Mouse (Mus musculus) thymus, postnatal 36 days (tissue): Measurements from ENCODE around the gene Mapk8.

Experiments used
- DNase-seq, 2 experiments: peaks; one replicate each; pipeline ENCODE4 v3.0.0; 2022; ENCODE audit warnings: mixed read lengths in 2 of 2

Mapk8 gene

DNA sequence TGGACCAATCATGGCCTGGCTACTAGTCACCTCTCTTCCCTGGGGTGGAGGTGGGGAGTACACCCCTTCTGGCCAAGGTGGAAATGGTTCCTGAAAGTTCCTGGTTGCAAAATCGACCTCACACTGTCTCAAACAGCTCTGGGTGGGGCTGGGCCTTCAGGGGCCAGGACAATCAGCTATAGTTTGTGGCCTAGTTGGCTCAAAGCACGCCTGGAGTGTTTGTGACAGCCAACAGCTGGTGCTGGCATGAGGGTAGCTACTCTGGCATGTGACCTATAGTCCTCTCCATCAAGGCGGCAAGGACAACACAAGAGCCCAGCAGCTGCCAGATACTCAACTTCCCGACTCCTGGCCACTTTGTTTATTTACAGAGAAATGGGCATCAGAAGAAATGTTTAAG lies 99.2 kb downstream of the Mapk8 start:
- DNase-seq: no peak

DNA sequence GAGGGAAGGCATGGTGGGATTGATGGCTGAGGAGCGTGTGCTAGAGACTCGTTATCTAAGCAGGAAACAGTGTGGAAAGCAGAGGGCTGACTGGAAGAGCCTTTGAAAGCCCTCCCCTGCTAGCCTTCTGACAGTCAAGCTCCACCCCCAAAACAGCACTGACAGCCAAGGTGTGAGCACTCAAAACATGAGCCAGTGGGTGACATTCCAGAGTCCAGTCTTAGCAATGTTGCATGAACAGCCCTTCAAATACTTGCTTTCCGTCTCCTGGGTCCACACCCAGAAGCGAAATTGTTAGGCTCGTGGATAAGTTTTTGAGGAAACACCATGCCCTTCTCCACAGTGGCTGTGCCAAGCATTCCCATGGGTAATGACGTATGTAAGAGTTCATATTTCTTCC lies 100.4 kb downstream of the Mapk8 start:
- DNase-seq: no peak

DNA sequence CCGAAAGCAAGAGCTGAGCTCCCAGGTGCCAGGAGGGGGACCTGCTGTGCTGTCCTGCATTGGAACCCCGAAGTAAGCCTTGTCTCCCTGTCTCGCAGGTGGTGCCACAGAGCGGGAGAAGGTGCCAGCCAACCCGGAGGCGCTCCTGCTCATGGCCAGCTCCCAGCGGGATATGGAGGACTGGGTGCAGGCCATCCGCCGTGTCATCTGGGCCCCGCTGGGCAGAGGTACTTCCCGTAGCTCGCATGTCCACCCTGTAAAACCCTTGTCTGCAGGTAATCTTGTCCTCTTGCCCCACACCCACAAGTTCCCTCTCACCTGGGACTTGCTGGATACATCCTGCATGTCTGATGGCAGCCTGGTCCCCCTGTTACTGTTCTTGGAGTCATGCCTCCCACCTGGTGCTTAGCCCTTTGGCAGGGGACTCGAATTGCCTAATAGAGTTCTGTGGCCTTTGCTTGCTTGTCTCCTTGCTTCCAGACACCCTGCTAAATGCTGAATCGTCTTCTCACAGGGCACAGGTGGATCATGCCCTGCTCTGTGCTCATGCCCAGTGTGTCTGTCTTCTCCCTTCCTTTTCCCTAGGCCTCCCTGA lies 103.7 kb downstream of the Mapk8 start:
- DNase-seq: no peak

DNA sequence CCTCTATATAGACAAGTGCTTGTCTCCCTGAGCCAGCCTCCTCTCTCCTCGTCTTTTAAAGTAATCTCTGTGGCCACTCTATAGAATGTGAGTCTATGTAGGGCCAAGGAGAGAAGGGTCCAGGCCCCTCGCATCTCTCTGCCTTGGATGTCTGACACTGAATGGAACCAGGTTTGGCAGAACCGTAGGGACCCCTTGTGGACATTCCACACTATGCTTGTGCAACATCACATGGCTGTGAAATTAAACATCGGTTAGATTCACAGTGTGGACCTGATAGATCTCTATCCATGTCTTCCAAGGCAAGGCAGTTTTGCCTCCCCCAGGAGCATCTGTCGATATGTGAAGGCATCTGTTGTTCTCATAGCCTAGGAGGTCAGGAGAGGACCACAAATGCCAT lies 108.3 kb downstream of the Mapk8 start:
- DNase-seq: no peak

DNA sequence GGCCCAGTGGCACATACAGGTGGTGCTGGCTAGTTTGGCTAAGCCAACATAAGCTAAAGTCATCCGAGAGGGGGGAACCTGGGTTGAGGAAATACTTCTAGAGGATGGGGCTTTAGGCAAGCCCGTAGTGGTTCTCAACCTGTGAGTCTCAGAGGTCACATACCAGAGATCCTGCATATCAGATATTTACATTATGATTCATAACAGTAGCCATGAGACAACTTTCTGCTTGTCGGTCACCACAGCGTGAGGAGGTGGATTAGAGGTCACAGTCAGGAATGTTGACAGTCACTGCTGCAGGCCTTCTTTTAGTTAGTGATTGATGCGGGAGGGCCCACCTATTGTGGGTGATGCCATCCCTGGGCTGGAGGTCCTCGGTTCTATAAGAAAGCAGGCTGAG lies 111.2 kb downstream of the Mapk8 start:
- DNase-seq: no peak

DNA sequence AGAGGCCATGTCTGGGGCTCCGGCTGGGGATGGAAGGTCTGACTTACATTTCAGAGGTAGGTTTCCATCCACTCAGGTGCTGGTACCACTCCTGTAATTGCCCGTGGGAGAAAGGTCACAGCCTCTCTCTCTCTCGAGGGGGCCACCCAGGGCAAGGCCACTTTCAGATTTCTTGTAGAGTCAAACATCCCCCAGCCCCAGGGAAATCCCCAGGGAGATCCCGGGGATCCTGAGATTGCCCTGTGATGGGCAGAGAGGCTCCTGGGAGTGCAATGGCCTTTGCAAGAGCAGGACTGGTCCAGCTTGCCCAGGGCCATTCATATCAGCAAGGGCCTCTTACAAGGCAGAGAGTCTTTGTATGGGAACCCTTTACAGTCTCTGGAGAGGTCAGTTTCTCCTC lies 112.6 kb downstream of the Mapk8 start:
- DNase-seq: no peak

DNA sequence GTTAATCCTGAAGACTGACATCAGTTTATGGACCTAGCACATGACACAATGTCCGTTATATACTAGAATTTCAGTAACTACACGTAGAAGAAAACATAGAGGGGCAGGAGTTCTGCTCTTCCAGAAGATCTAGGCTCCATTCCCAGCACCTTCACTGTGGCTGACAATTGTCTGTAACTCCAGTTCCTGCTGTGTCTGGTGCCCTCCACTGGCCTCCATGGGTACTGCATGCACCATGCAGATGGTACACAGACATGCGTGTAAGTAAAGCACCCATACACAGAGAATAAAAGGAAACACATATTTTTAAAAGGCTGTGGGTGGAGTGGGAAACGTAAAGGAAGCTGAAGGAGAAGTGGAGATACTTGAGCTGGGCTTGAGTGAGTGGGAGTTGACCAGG lies 113.1 kb downstream of the Mapk8 start:
- DNase-seq: peak in 1 of 2 experiments; percentile 23

DNA sequence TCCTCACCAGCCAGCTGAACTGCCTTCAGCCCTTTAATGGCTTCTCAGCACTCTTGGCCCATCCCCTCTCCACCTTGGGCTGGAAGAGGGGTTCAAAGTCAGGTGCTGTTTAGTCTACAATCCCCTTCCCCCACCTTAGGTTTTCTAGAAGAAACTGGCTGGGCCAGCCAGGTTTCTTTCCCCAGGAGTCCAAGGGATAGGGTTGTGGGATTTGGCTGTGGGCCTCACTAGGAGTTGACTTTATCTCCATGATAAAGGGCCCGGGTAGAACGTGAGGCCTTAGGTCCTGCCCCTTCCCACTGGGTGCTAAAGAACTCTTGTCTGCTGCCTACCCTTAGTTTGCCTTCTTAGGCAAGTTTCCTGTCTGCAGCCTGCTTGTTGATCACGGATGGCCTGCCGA lies 115.3 kb downstream of the Mapk8 start:
- DNase-seq: no peak

DNA sequence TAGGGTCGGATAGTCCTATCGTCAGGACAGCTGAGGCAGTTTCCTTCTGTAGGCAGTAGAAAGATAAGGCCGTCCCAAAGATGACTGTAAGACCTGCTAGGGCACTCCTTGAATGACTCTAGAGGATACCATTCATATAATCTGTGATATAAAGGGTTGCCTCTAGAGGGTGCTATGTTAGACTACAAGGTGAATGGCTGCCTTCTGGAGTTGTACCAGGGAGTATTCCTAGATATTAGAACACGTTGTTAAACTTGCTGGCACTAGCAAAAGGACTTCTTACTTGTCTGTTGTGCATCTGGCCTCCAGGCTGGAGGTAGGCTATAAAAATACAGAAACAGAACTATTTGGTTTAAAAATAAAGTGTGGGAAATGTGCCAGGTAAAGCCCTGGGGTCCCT lies 116.0 kb downstream of the Mapk8 start:
- no peak for DNase-seq

DNA sequence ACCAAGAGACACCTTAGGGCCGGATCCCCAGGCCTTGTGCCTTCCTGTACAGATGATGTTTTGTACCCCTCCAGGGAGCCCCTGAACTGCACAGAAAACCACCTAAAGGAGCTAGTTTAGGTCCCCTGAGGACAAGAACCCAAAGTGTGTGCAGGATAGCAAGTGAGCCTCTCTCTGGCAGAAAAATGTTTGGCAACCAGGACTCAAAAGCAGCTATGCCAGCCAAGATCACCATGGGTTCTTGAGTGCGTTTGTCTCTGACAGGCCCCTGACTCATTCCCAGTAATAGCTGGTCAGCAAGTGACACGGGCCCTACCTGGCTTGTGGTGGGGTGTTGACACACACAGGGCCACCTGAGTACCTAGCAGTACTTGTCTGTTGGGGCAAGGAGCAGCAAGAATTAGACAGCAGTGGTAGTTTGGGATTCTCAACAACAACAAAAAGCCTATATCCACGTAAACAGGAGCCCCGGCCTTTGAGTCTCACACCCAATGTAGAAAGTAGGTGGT lies 117.6 kb downstream of the Mapk8 start:
- no peak for DNase-seq

DNA sequence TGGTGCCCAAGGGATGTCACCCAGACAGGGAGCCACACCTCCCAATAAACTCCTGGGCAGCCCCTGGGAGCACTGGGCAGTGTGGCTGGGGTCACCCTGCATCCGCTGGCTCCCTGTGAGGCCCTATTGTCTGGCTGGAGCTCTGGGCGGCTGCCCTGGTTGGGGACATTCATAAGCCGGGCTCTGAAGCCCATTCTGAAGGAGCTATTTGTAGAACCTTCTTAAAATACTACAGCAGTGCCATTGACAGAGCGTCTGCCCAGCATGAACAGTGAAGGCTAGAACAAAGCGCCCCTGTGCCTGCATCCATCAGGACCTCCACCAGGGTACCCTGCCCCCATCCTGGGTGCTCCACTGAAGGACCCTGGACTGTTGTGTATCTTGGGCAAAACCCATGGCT lies 118.6 kb downstream of the Mapk8 start:
- no peak for DNase-seq
